Comparison of ENCODE assay signal across 9 mouse cellular contexts in genomic region chr16:10783451-10783850, GRCm38 (mm10). TPM values are rescaled to one million over a fixed set of nuclear protein-coding genes. Genes with fewer than 3 reads are reported as not detected.
DNase-seq lines count a peak whose midpoint lies in the region; ATAC-seq lines count a peak whose summit lies in the region.
"Had no signal": no experiment of that assay in that cellular context is flagged by ENCODE, and none has a peak within 500 bp of the region (broad histone marks: within the 10 kb centered on the region; RNA-seq: fewer than 3 reads in every experiment).

No protein-coding gene starts in this region.

- 75% methylated on average over 8 of the region's 8 CpGs for WGBS in forebrain, embryonic 15.5 days
- WGBS in forebrain, embryonic 14.5 days: 71% methylated on average over 8 of the region's 8 CpGs
- WGBS in lung, embryonic 16.5 days: 41% methylated on average over 8 of the region's 8 CpGs
- 53% methylated on average over 8 of the region's 8 CpGs for WGBS in intestine, embryonic 15.5 days
- WGBS in neural tube, embryonic 14.5 days: 57% methylated on average over 8 of the region's 8 CpGs

- no peak for DNase-seq in forebrain, embryonic 14.5 days (ENCODE audit: low spot score)
- no peak for DNase-seq in lung, postnatal 14 days
- DNase-seq in right cerebral cortex, postnatal 10 days (ENCODE audit: low spot score in 2 of 2): no peak
- no peak for DNase-seq in layer of hippocampus, adult 18-20 months (ENCODE audit: low spot score in 2 of 2)

- H3K9me3 ChIP-seq in forebrain, embryonic 15.5 days: no peaks in the 10 kb centered on the region
- no peaks in the 10 kb centered on the region for H3K9me3 ChIP-seq in forebrain, embryonic 14.5 days (replicated peaks; ENCODE audit: control insufficient read depth, low read length)
- no peaks in the 10 kb centered on the region for H3K9me3 ChIP-seq in lung, embryonic 16.5 days (ENCODE audit: control insufficient read depth, low read length)
- H3K9me3 ChIP-seq in intestine, embryonic 15.5 days: no peaks in the 10 kb centered on the region
- H3K9me3 ChIP-seq in neural tube, embryonic 14.5 days (ENCODE audit: control insufficient read depth, low read length): no peaks in the 10 kb centered on the region

- peaks cover 19% of the 10 kb centered on the region for H3K4me1 ChIP-seq in forebrain, embryonic 15.5 days
- H3K4me1 ChIP-seq in forebrain, embryonic 14.5 days (ENCODE audit: control insufficient read depth, insufficient read depth, low read length): 0 out of 2 replicates have a peak, but pooled peaks cover 3% of the 10 kb centered on the region
- peaks cover 42% of the 10 kb centered on the region for H3K4me1 ChIP-seq in lung, embryonic 16.5 days (replicated peaks; ENCODE audit: control insufficient read depth, insufficient read depth, low read length)
- H3K4me1 ChIP-seq in intestine, embryonic 15.5 days (replicated peaks): peaks cover 43% of the 10 kb centered on the region
- H3K4me1 ChIP-seq in neural tube, embryonic 14.5 days (ENCODE audit: control insufficient read depth, insufficient read depth, low read length): peaks cover 6% of the 10 kb centered on the region

- no peak overlapping the region for H3K27ac ChIP-seq in forebrain, embryonic 15.5 days (replicated peaks)
- no peak overlapping the region for H3K27ac ChIP-seq in forebrain, embryonic 14.5 days (ENCODE audit: low read depth, low read length)
- H3K27ac ChIP-seq in lung, embryonic 16.5 days (ENCODE audit: low read length): no peak overlapping the region
- H3K27ac ChIP-seq in intestine, embryonic 15.5 days: no peak overlapping the region
- no peak overlapping the region for H3K27ac ChIP-seq in neural tube, embryonic 14.5 days (ENCODE audit: low read depth, low read length)

- 0 out of 2 replicates have a peak overlapping the region, but pooled peaks have one; percentile 75 for H3K4me3 ChIP-seq in forebrain, embryonic 15.5 days
- no peak overlapping the region for H3K4me3 ChIP-seq in forebrain, embryonic 14.5 days (ENCODE audit: low read depth, low read length)
- peak overlapping the region; percentile 72 for H3K4me3 ChIP-seq in lung, embryonic 16.5 days (ENCODE audit: low read length)
- peak overlapping the region; percentile 83 for H3K4me3 ChIP-seq in intestine, embryonic 15.5 days (replicated peaks)
- H3K4me3 ChIP-seq in neural tube, embryonic 14.5 days (ENCODE audit: low read depth, low read length): peak overlapping the region; percentile 57; the same call in 1 of the 2 replicates

- H3K27me3 ChIP-seq in forebrain, embryonic 15.5 days: peaks cover 15% of the 10 kb centered on the region; the same call in 1 of the 2 replicates
- 0 out of 2 replicates have a peak, but pooled peaks cover 9% of the 10 kb centered on the region for H3K27me3 ChIP-seq in forebrain, embryonic 14.5 days (replicated peaks; ENCODE audit: control insufficient read depth, insufficient read depth, low read length)
- H3K27me3 ChIP-seq in lung, embryonic 16.5 days (ENCODE audit: control insufficient read depth, insufficient read depth, low read depth, low read length): no peaks in the 10 kb centered on the region
- no peaks in the 10 kb centered on the region for H3K27me3 ChIP-seq in intestine, embryonic 15.5 days (replicated peaks)
- H3K27me3 ChIP-seq in neural tube, embryonic 14.5 days (ENCODE audit: control insufficient read depth, insufficient read depth, low read length): 0 out of 2 replicates have a peak, but pooled peaks cover 3% of the 10 kb centered on the region

- ATAC-seq in forebrain, embryonic 15.5 days (replicated peaks): no peak
- ATAC-seq in forebrain, embryonic 14.5 days: no peak
- ATAC-seq in lung, embryonic 16.5 days (ENCODE audit: low read depth): no peak
- no peak for ATAC-seq in intestine, embryonic 15.5 days
- ATAC-seq in neural tube, embryonic 14.5 days (ENCODE audit: low read depth): no peak

- H3K9ac ChIP-seq in forebrain, embryonic 15.5 days (replicated peaks): no peak overlapping the region
- H3K9ac ChIP-seq in forebrain, embryonic 14.5 days (ENCODE audit: low read length): no peak overlapping the region
- H3K9ac ChIP-seq in lung, embryonic 16.5 days (ENCODE audit: low read length): peak overlapping the region; percentile 66
- H3K9ac ChIP-seq in intestine, embryonic 15.5 days: no peak overlapping the region
- H3K9ac ChIP-seq in neural tube, embryonic 14.5 days (replicated peaks; ENCODE audit: low read depth, low read length): no peak overlapping the region

- no peak overlapping the region for H3K4me2 ChIP-seq in forebrain, embryonic 15.5 days (replicated peaks)
- H3K4me2 ChIP-seq in forebrain, embryonic 14.5 days (ENCODE audit: low read length): no peak overlapping the region
- peak overlapping the region; percentile 72 for H3K4me2 ChIP-seq in lung, embryonic 16.5 days (ENCODE audit: low read depth, low read length)
- H3K4me2 ChIP-seq in intestine, embryonic 15.5 days (replicated peaks): peak overlapping the region; percentile 91
- H3K4me2 ChIP-seq in neural tube, embryonic 14.5 days (ENCODE audit: low read depth, low read length): peak overlapping the region; percentile 100

- H3K36me3 ChIP-seq in forebrain, embryonic 15.5 days: no peaks in the 10 kb centered on the region
- H3K36me3 ChIP-seq in forebrain, embryonic 14.5 days (ENCODE audit: control insufficient read depth, insufficient read depth, low read length): no peaks in the 10 kb centered on the region
- H3K36me3 ChIP-seq in lung, embryonic 16.5 days (ENCODE audit: control insufficient read depth, insufficient read depth, low read length): no peaks in the 10 kb centered on the region
- no peaks in the 10 kb centered on the region for H3K36me3 ChIP-seq in intestine, embryonic 15.5 days
- H3K36me3 ChIP-seq in neural tube, embryonic 14.5 days (ENCODE audit: control insufficient read depth, insufficient read depth, low read length): no peaks in the 10 kb centered on the region

RNA-seq across cellular contexts. Expression of gene Socs1, which starts 1.9 kb away (rescaled TPM):
- 1.7 and 2.1 TPM in 2 replicates for polyA plus RNA-seq in forebrain, embryonic 15.5 days (2015; fragmentation: Nextera tagmentation; extraction: Ambion mirVana)
- polyA plus RNA-seq in forebrain, embryonic 14.5 days (2014; fragmentation: Nextera tagmentation; extraction: Ambion mirVana): 1.1 and 1.6 TPM in 2 replicates
- polyA plus RNA-seq in lung, embryonic 16.5 days (2015; fragmentation: Nextera tagmentation; extraction: Ambion mirVana): 6.8 and 8.7 TPM in 2 replicates
- polyA plus RNA-seq in intestine, embryonic 15.5 days (2015; fragmentation: Nextera tagmentation; extraction: Ambion mirVana): 5.7 and 6.9 TPM in 2 replicates
- 4.3 and 4.5 TPM in 2 replicates for polyA plus RNA-seq in neural tube, embryonic 14.5 days (2014; fragmentation: Nextera tagmentation; extraction: Ambion mirVana)
- total RNA-seq in layer of hippocampus, adult 18-20 months (2021): under 1 TPM; 0.71 to 0.82 TPM

RNA-seq across cellular contexts. Expression of gene Tnp2, which starts 5.0 kb away (rescaled TPM):
- not detected in 2 replicates for polyA plus RNA-seq in forebrain, embryonic 15.5 days (2015; fragmentation: Nextera tagmentation; extraction: Ambion mirVana)
- not detected in 2 replicates for polyA plus RNA-seq in forebrain, embryonic 14.5 days (2014; fragmentation: Nextera tagmentation; extraction: Ambion mirVana)
- not detected in 2 replicates for polyA plus RNA-seq in lung, embryonic 16.5 days (2015; fragmentation: Nextera tagmentation; extraction: Ambion mirVana)
- not detected in 2 replicates for polyA plus RNA-seq in intestine, embryonic 15.5 days (2015; fragmentation: Nextera tagmentation; extraction: Ambion mirVana)
- not detected in 2 replicates for polyA plus RNA-seq in neural tube, embryonic 14.5 days (2014; fragmentation: Nextera tagmentation; extraction: Ambion mirVana)
- not detected for total RNA-seq in layer of hippocampus, adult 18-20 months (2021)
- total RNA-seq: adrenal gland, adult 18-20 months had no signal

RNA-seq across cellular contexts. Expression of gene Prm3, which starts 7.3 kb away (rescaled TPM):
- not detected in 2 replicates for polyA plus RNA-seq in forebrain, embryonic 15.5 days (2015; fragmentation: Nextera tagmentation; extraction: Ambion mirVana)
- not detected in 2 replicates for polyA plus RNA-seq in forebrain, embryonic 14.5 days (2014; fragmentation: Nextera tagmentation; extraction: Ambion mirVana)
- polyA plus RNA-seq in lung, embryonic 16.5 days (2015; fragmentation: Nextera tagmentation; extraction: Ambion mirVana): not detected in 2 replicates
- polyA plus RNA-seq in intestine, embryonic 15.5 days (2015; fragmentation: Nextera tagmentation; extraction: Ambion mirVana): not detected in 2 replicates
- polyA plus RNA-seq in neural tube, embryonic 14.5 days (2014; fragmentation: Nextera tagmentation; extraction: Ambion mirVana): not detected in 2 replicates
- not detected for total RNA-seq in layer of hippocampus, adult 18-20 months (2021)
- total RNA-seq: adrenal gland, adult 18-20 months had no signal

RNA-seq across cellular contexts. Expression of gene Prm2, which starts 12.5 kb away (rescaled TPM):
- not detected in 2 replicates for polyA plus RNA-seq in forebrain, embryonic 15.5 days (2015; fragmentation: Nextera tagmentation; extraction: Ambion mirVana)
- polyA plus RNA-seq in forebrain, embryonic 14.5 days (2014; fragmentation: Nextera tagmentation; extraction: Ambion mirVana): not detected in 2 replicates
- polyA plus RNA-seq in lung, embryonic 16.5 days (2015; fragmentation: Nextera tagmentation; extraction: Ambion mirVana): not detected in 2 replicates
- not detected in 2 replicates for polyA plus RNA-seq in intestine, embryonic 15.5 days (2015; fragmentation: Nextera tagmentation; extraction: Ambion mirVana)
- not detected in 2 replicates for polyA plus RNA-seq in neural tube, embryonic 14.5 days (2014; fragmentation: Nextera tagmentation; extraction: Ambion mirVana)
- not detected for total RNA-seq in layer of hippocampus, adult 18-20 months (2021)
- total RNA-seq: adrenal gland, adult 18-20 months had no signal

RNA-seq across cellular contexts. Expression of gene Prm1, which starts 22.2 kb away (rescaled TPM):
- not detected in 2 replicates for polyA plus RNA-seq in forebrain, embryonic 15.5 days (2015; fragmentation: Nextera tagmentation; extraction: Ambion mirVana)
- not detected in 2 replicates for polyA plus RNA-seq in forebrain, embryonic 14.5 days (2014; fragmentation: Nextera tagmentation; extraction: Ambion mirVana)
- polyA plus RNA-seq in lung, embryonic 16.5 days (2015; fragmentation: Nextera tagmentation; extraction: Ambion mirVana): not detected in 2 replicates
- not detected in 2 replicates for polyA plus RNA-seq in intestine, embryonic 15.5 days (2015; fragmentation: Nextera tagmentation; extraction: Ambion mirVana)
- not detected in 2 replicates for polyA plus RNA-seq in neural tube, embryonic 14.5 days (2014; fragmentation: Nextera tagmentation; extraction: Ambion mirVana)
- not detected for total RNA-seq in layer of hippocampus, adult 18-20 months (2021)
- total RNA-seq: adrenal gland, adult 18-20 months had no signal

Comparison
In these comparisons a context has a peak if more than half of its experiments do, and no peak if none do; other contexts are left out.
1. H3K4me2 ChIP-seq: peak in lung, embryonic 16.5 days (single experiment), intestine, embryonic 15.5 days (single experiment) and neural tube, embryonic 14.5 days (single experiment); none in forebrain, embryonic 15.5 days (single experiment) and forebrain, embryonic 14.5 days (single experiment).